Mouse (Mus musculus) forebrain, embryonic 12.5 days (tissue): Measurements from ENCODE around the gene Entpd3. TPM values are rescaled to one million over a fixed set of nuclear protein-coding genes. Genes with fewer than 3 reads are reported as not detected.

Experiments
- ATAC-seq: fragments of 200-750 bp; cut with Nextera tagmentation; 2 replicates; pipeline ENCODE4 v1.8.0; 2017; ENCODE audit warnings: moderate TSS enrichment; ENCODE audit not compliant: low FRiP score
- H3K27ac ChIP-seq: fragments of 300-500 bp; sonication (generic); 2 replicates; pipeline ENCODE4 v1.5.1; 2016; ENCODE audit warnings: mild to moderate bottlenecking
- H3K27me3 ChIP-seq: fragments of 300-500 bp; sonication (generic); 2 replicates; pipeline ENCODE4 v1.6.1; 2016; ENCODE audit warnings: mild to moderate bottlenecking
- H3K36me3 ChIP-seq: fragments of 300-500 bp; sonication (generic); replicated peaks from 2 replicates; pipeline ENCODE4 v1.6.1; 2016; ENCODE audit warnings: mild to moderate bottlenecking
- H3K4me1 ChIP-seq: fragments of 300-500 bp; sonication (generic); 2 replicates; pipeline ENCODE4 v1.6.1; 2016
- H3K4me2 ChIP-seq: fragments of 300-500 bp; sonication (generic); 2 replicates; pipeline ENCODE4 v1.6.1; 2016; ENCODE audit warnings: mild to moderate bottlenecking, moderate library complexity
- H3K4me3 ChIP-seq: fragments of 300-500 bp; sonication (generic); replicated peaks from 2 replicates; pipeline ENCODE4 v1.5.1; 2016; ENCODE audit warnings: mild to moderate bottlenecking
- H3K9ac ChIP-seq: fragments of 300-500 bp; sonication (generic); 2 replicates; pipeline ENCODE4 v1.6.1; 2016; ENCODE audit warnings: mild to moderate bottlenecking
- H3K9me3 ChIP-seq: fragments of 300-500 bp; sonication (generic); 2 replicates; pipeline ENCODE4 v1.6.1; 2016
- WGBS: fragments of 180-500 bp; shearing (Covaris S2); methylation state at CpG from one replicate; pipeline ENCODE4 v1.1.7; 2016; 5-methylcytosine and 5-hydroxymethylcytosine counted together
- polyA plus RNA-seq: library from polyadenylated mRNA; unstranded; fragments of >200 nt; fragmentation: Nextera tagmentation; extraction: Ambion mirVana; gene quantifications from 2 replicates; pipeline ENCODE4 v1.2.1, GENCODE M21; 2016

The Entpd3 gene
- polyA plus RNA-seq, 1 experiment from 2014 or later = 0.23 TPM

- H3K4me1 ChIP-seq = no peaks in the 10 kb centered on the region; the same call in 1 of the 2 replicates
- H3K9ac ChIP-seq = no peak overlapping the region
- H3K36me3 ChIP-seq = no peaks in the 10 kb centered on the region
- no peak for ATAC-seq
- no peak overlapping the region for H3K4me2 ChIP-seq
- H3K4me3 ChIP-seq = no peak overlapping the region
- H3K27ac ChIP-seq = no peak overlapping the region
- peaks cover 19% of the 10 kb centered on the region; the same call in 1 of the 2 replicates for H3K27me3 ChIP-seq
- WGBS = 73% methylated on average over 2 of the region's 2 CpGs
- H3K9me3 ChIP-seq = no peaks in the 10 kb centered on the region
These were observed 6.4 kb downstream of the Entpd3 start for GRCm38 (mm10) chr9:120545994-120546393.

GRCm38 (mm10) chr9:120546482-120546881, 6.9 kb downstream of the Entpd3 start:
- Histone ChIP-seq H3K27me3 (peaks cover 14% of the 10 kb centered on the region; the same call in 1 of the 2 replicates), H3K4me1 (no peaks in the 10 kb centered on the region; the same call in 1 of the 2 replicates), H3K27ac (no peak overlapping the region), H3K4me2 (no peak overlapping the region), H3K4me3 (no peak overlapping the region), H3K9me3 (no peaks in the 10 kb centered on the region), H3K36me3 (no peaks in the 10 kb centered on the region), H3K9ac (no peak overlapping the region)
- 96% methylated on average over 9 of the region's 9 CpGs for WGBS
- ATAC-seq = no peak

GRCm38 (mm10) chr9:120547026-120547668, 7.5 kb downstream of the Entpd3 start:
- Histone ChIP-seq H3K4me3 (no peak overlapping the region), H3K36me3 (no peaks in the 10 kb centered on the region), H3K27me3 (peaks cover 10% of the 10 kb centered on the region; the same call in 1 of the 2 replicates), H3K9me3 (no peaks in the 10 kb centered on the region), H3K4me2 (peak overlapping the region; percentile 3; the same call in 1 of the 2 replicates), H3K4me1 (no peaks in the 10 kb centered on the region; the same call in 1 of the 2 replicates), H3K27ac (no peak overlapping the region), H3K9ac (no peak overlapping the region)
- 33% methylated on average over 16 of the region's 16 CpGs for WGBS
- no peak for ATAC-seq

GRCm38 (mm10) chr9:120550778-120551177, 11.2 kb downstream of the Entpd3 start:
- 96% methylated on average over 9 of the region's 9 CpGs for WGBS
- no peak for ATAC-seq
- no peak overlapping the region for H3K4me3 ChIP-seq
- no peak overlapping the region for H3K27ac ChIP-seq
- no peaks in the 10 kb centered on the region for H3K36me3 ChIP-seq
- H3K27me3 ChIP-seq = peaks cover 7% of the 10 kb centered on the region; the same call in 1 of the 2 replicates
- no peaks in the 10 kb centered on the region for H3K9me3 ChIP-seq
- no peaks in the 10 kb centered on the region for H3K4me1 ChIP-seq
- H3K4me2 ChIP-seq = no peak overlapping the region
- no peak overlapping the region for H3K9ac ChIP-seq

GRCm38 (mm10) chr9:120563590-120563989, 24.0 kb downstream of the Entpd3 start:
- Histone ChIP-seq H3K4me1 (no peaks in the 10 kb centered on the region), H3K9ac (no peak overlapping the region), H3K27ac (no peak overlapping the region), H3K4me3 (no peak overlapping the region), H3K36me3 (no peaks in the 10 kb centered on the region), H3K4me2 (no peak overlapping the region), H3K9me3 (no peaks in the 10 kb centered on the region), H3K27me3 (0 out of 2 replicates have a peak, but pooled peaks cover 3% of the 10 kb centered on the region)
- ATAC-seq = no peak
- 95% methylated on average over 3 of the region's 3 CpGs for WGBS

- no peak overlapping the region for H3K4me3 ChIP-seq
- no peak overlapping the region for H3K27ac ChIP-seq
- no peaks in the 10 kb centered on the region for H3K4me1 ChIP-seq
- H3K36me3 ChIP-seq = no peaks in the 10 kb centered on the region
- no peaks in the 10 kb centered on the region for H3K9me3 ChIP-seq
- no peak overlapping the region for H3K4me2 ChIP-seq
- WGBS = 81% methylated on average over 2 of the region's 2 CpGs
- ATAC-seq = no peak
- H3K27me3 ChIP-seq = 0 out of 2 replicates have a peak, but pooled peaks cover 3% of the 10 kb centered on the region
- H3K9ac ChIP-seq = no peak overlapping the region
These were observed 24.6 kb downstream of the Entpd3 start for GRCm38 (mm10) chr9:120564247-120564646.

GRCm38 (mm10) chr9:120566384-120566783, 26.8 kb downstream of the Entpd3 start:
- WGBS = 83% methylated on average over 5 of the region's 5 CpGs
- Histone ChIP-seq H3K36me3 (no peaks in the 10 kb centered on the region), H3K4me3 (no peak overlapping the region), H3K4me2 (no peak overlapping the region), H3K9me3 (no peaks in the 10 kb centered on the region), H3K9ac (no peak overlapping the region), H3K27me3 (0 out of 2 replicates have a peak, but pooled peaks cover 3% of the 10 kb centered on the region), H3K4me1 (peaks cover 9% of the 10 kb centered on the region), H3K27ac (no peak overlapping the region)
- no peak for ATAC-seq

- no peak for ATAC-seq
- Histone ChIP-seq H3K27me3 (0 out of 2 replicates have a peak, but pooled peaks cover 3% of the 10 kb centered on the region), H3K27ac (no peak overlapping the region), H3K4me3 (no peak overlapping the region), H3K9me3 (no peaks in the 10 kb centered on the region), H3K4me1 (peaks cover 21% of the 10 kb centered on the region), H3K36me3 (peaks cover 15% of the 10 kb centered on the region), H3K9ac (no peak overlapping the region), H3K4me2 (no peak overlapping the region)
- WGBS = 76% methylated on average over 2 of the region's 2 CpGs
These were observed 29.3 kb downstream of the Entpd3 start for GRCm38 (mm10) chr9:120568917-120569316.

GRCm38 (mm10) chr9:120569721-120570333, 30.2 kb downstream of the Entpd3 start:
- Histone ChIP-seq H3K27ac (no peak overlapping the region), H3K9me3 (no peaks in the 10 kb centered on the region), H3K4me3 (no peak overlapping the region), H3K27me3 (no peaks in the 10 kb centered on the region), H3K4me2 (0 out of 2 replicates have a peak overlapping the region, but pooled peaks have one; percentile 6), H3K36me3 (peaks cover 25% of the 10 kb centered on the region), H3K9ac (no peak overlapping the region), H3K4me1 (peaks cover 21% of the 10 kb centered on the region)
- no peak for ATAC-seq
- 63% methylated on average over 13 of the region's 13 CpGs for WGBS

- no peak for ATAC-seq
- no peak overlapping the region for H3K9ac ChIP-seq
- no peaks in the 10 kb centered on the region for H3K9me3 ChIP-seq
These were observed 30.7 kb downstream of the Entpd3 start for GRCm38 (mm10) chr9:120570334-120570725.

GRCm38 (mm10) chr9:120570741-120571592, 31.3 kb downstream of the Entpd3 start, which contains the start of gene Rpl14:
TSS of gene Rpl14 (plus strand) at chr9:120571444.
- ATAC-seq = peak; percentile 96
- 6% methylated on average over 43 of the region's 43 CpGs for WGBS
- no peaks in the 10 kb centered on the region for H3K27me3 ChIP-seq

More at GRCm38 (mm10) chr9:120570334-120570725, 30.7 kb downstream of the Entpd3 start:
- peaks cover 21% of the 10 kb centered on the region for H3K4me1 ChIP-seq
- H3K4me2 ChIP-seq = peak overlapping the region; percentile 83
- peaks cover 30% of the 10 kb centered on the region for H3K36me3 ChIP-seq
- 57% methylated on average over 2 of the region's 2 CpGs for WGBS
- no peak overlapping the region for H3K27ac ChIP-seq
- H3K27me3 ChIP-seq = no peaks in the 10 kb centered on the region
- peak overlapping the region; percentile 93 for H3K4me3 ChIP-seq

More at GRCm38 (mm10) chr9:120570741-120571592, 31.3 kb downstream of the Entpd3 start, which contains the start of gene Rpl14:
- Histone ChIP-seq H3K9ac (peak within 1 kb of the TSS; percentile 93), H3K9me3 (no peaks in the 10 kb centered on the region), H3K4me2 (peak within 1 kb of the TSS; percentile 83), H3K4me1 (peaks cover 21% of the 10 kb centered on the region), H3K27ac (peak within 1 kb of the TSS; percentile 78), H3K36me3 (peaks cover 36% of the 10 kb centered on the region), H3K4me3 (peak within 1 kb of the TSS; percentile 93)
